Mouse (Mus musculus): ENCODE data around the gene Clec4d.

DNA sequence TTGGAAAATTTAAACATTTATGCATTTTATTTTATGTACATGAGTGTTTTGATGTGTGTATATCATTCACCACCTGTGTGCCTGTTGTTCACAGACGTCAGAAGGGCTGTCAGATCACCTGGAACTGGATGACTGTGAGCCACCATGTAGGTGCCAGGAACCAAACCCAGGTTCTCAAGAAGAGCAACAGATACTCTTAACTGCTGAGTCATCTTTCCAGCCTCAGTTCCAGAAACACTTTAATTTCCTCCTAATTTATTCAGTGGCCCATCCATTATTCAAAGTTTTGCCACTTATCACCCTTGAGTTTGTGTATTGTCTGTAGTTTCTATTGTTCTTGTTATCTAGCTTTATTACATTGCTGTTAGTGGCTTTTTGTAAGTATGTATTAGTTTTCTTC is 34.8 kb downstream of the Clec4d start:
- no peak for TF ChIP-seq GATA2 (IDR thresholded peaks at IDR 0.05; ENCODE audit: borderline replicate concordance, low read depth, low read length)
- no peak for TF ChIP-seq CTCF (IDR thresholded peaks at IDR 0.05; ENCODE audit: low read depth, low read length)
- no peak for TF ChIP-seq GATA1 (IDR thresholded peaks at IDR 0.05; ENCODE audit: borderline replicate concordance, low read length)
- no peak for TF ChIP-seq TAL1 (conservative IDR thresholded peaks at IDR 0.05; ENCODE audit: low read depth, low read length)
- TF ChIP-seq POLR2AphosphoS5 (IDR thresholded peaks at IDR 0.05; ENCODE audit: insufficient replicate concordance, low read depth, low read length), result no peak
